Mouse (Mus musculus) lung, postnatal 0 days (tissue): Measurements from ENCODE around the gene Capn7.

Experiments
- CTCF ChIP-seq: IDR thresholded peaks from 2 replicates; pipeline ENCODE4 v1.5.1; 2016; ENCODE audit warnings: antibody characterized with exemption, mild to moderate bottlenecking
- EP300 ChIP-seq: IDR thresholded peaks from 2 replicates; pipeline ENCODE4 v1.6.1; 2016; ENCODE audit warnings: antibody characterized with exemption, mild to moderate bottlenecking, control low read depth

DNA sequence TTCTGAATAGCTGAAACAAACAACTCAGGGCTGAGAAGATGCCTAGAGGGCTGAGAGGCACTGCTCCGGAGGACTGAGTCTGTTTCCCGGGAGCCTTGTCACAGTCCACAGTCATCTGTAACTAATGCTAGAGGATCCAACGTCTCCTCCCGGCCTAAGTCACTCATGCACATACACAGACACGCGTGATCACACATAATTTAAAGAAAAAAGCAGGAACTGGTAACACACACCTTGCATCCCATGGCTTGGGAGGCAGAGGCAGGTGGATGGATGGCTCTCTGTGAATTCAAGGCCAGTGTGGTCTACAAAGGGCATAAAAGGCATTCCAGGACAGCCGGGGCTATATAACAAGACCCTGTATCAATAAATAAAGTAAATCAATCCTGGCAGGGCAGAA lies 84.5 kb downstream of the Capn7 start:
- no peak for TF ChIP-seq CTCF
- no peak for TF ChIP-seq EP300
